Mouse (Mus musculus) liver, embryonic 14.5 days (tissue): Measurements from ENCODE around the gene Tigd3. TPM values are rescaled to one million over a fixed set of nuclear protein-coding genes. Genes with fewer than 3 reads are reported as not detected.

ENCODE experiments used
- ATAC-seq: fragments of 200-750 bp; cut with Nextera tagmentation; 2 replicates; pipeline ENCODE4 v1.8.0; 2017; ENCODE audit warnings: moderate number of reproducible peaks, mild to moderate bottlenecking, moderate library complexity; ENCODE audit not compliant: insufficient read depth
- DNase-seq, 3 experiments: peaks; one replicate each; pipeline ENCODE4 v3.0.0-alpha.2; 2012 to 2013; ENCODE audit warnings: low read depth in 3 of 3, low spot score in 3 of 3
- H3K27ac ChIP-seq: fragments of 300-500 bp; sonication (generic); 2 replicates; pipeline ENCODE4 v1.5.1; 2014; ENCODE audit warnings: moderate library complexity, mild to moderate bottlenecking, control low read depth, inconsistent platforms
- H3K27me3 ChIP-seq: fragments of 300-500 bp; sonication (generic); 2 replicates; pipeline ENCODE4 v1.6.1; 2014; ENCODE audit warnings: mild to moderate bottlenecking, low read length, moderate library complexity; ENCODE audit not compliant: control insufficient read depth, insufficient read depth
- H3K36me3 ChIP-seq: fragments of 300-500 bp; sonication (generic); replicated peaks from 2 replicates; pipeline ENCODE4 v1.6.1; 2014; ENCODE audit warnings: low read depth; ENCODE audit not compliant: control insufficient read depth, insufficient read depth
- H3K4me1 ChIP-seq, 2 experiments: fragments of 200-500 bp in 1 of 2; fragments of 300-500 bp in 1 of 2; sonication (generic) in 1 of 2; replicated peaks; 2 replicates each; pipeline ENCODE4 v1.6.1; 2012 to 2014; ENCODE audit warnings: antibody characterized with exemption in 1 of 2, inconsistent platforms in 1 of 2, low read length in 1 of 2; ENCODE audit not compliant: control insufficient read depth in 2 of 2, insufficient read depth in 2 of 2
- H3K4me2 ChIP-seq: fragments of 300-500 bp; sonication (generic); 2 replicates; pipeline ENCODE4 v1.6.1; 2014; ENCODE audit warnings: low read depth, mild to moderate bottlenecking, control low read depth, moderate library complexity
- H3K4me3 ChIP-seq, 2 experiments: fragments of 200-500 bp in 1 of 2; fragments of 300-500 bp in 1 of 2; sonication (generic) in 1 of 2; 2 replicates each; pipeline ENCODE4 v1.5.1; 2012 to 2014; ENCODE audit warnings: low read depth in 2 of 2, low read length in 2 of 2, mild to moderate bottlenecking in 2 of 2, control low read depth in 1 of 2, inconsistent platforms in 1 of 2, moderate library complexity in 1 of 2; ENCODE audit not compliant: insufficient read depth in 1 of 2
- H3K9ac ChIP-seq: fragments of 300-500 bp; sonication (generic); replicated peaks from 2 replicates; pipeline ENCODE4 v1.6.1; 2014; ENCODE audit warnings: mild to moderate bottlenecking, control low read depth, moderate library complexity
- H3K9me3 ChIP-seq: fragments of 300-500 bp; sonication (generic); 2 replicates; pipeline ENCODE4 v1.6.1; 2016; ENCODE audit warnings: low read length, mixed read lengths; ENCODE audit not compliant: control insufficient read depth
- CTCF ChIP-seq: IDR thresholded peaks from 2 replicates; pipeline ENCODE4 v1.5.1; 2016; ENCODE audit warnings: antibody characterized with exemption, low read depth, control low read depth
- EP300 ChIP-seq: IDR thresholded peaks from 2 replicates; pipeline ENCODE4 v1.6.1; 2016; ENCODE audit warnings: antibody characterized with exemption, low read depth
- WGBS: fragments of 180-500 bp; shearing (Covaris S2); extraction: QIAGEN DNeasy Blood & Tissue Kit; methylation state at CpG from one replicate; pipeline ENCODE4 v1.1.7; 2014; ENCODE audit not compliant: insufficient replicate concordance; 5-methylcytosine and 5-hydroxymethylcytosine counted together
- polyA plus RNA-seq, 2 experiments: library from polyadenylated mRNA; depleted of rRNA in 1 of 2; stranded (reverse) in 1 of 2; unstranded in 1 of 2; fragments of >200 nt; fragmentation: Nextera tagmentation in 1 of 2; extraction: Ambion mirVana in 1 of 2; gene quantifications; 2 replicates each; pipeline versions ENCODE4 v1.2.1 to v1.2.3; 2012 to 2014

Tigd3 gene
- polyA plus RNA-seq, 2 experiments = 1.1 to 2.4 TPM

DNA sequence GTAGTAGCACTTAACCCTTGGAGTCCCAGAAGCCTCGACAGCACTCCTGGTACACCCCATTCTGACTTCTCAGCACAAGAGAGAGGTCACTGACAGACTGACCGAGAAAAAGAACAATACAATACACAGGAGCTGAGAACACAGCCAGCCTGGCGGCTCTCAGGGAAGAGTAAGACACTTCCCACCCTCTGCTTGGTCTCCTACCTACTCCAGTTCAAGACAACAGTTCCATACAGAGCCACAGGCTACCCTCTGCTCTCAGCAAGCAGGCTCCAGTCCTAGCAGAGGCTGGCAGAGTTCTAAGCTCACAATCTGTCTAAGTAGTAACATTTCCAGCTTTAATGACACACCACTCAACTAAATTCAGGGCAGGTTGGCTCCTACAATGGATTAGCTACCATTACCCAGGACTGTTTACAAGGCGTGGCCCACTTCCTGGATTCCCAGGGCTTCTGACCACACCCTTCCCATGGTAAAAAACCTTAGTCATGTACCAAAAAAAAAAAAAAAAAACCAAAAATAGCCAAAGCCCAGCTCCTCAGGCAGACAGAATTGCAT is 52.5 kb downstream of the Tigd3 start:
- peaks cover 44 to 50% of the 10 kb centered on the region in 2 experiments for H3K4me1 ChIP-seq

More for the DNA sequence above, 52.5 kb downstream of the Tigd3 start:
- TF ChIP-seq EP300 (peak; percentile 30), CTCF (no peak)
- WGBS = 38% methylated on average over 4 of the region's 4 CpGs
- H3K9me3 ChIP-seq = no peaks in the 10 kb centered on the region
- H3K9ac ChIP-seq = peak overlapping the region; percentile 87
- H3K27ac ChIP-seq = peak overlapping the region; percentile 78
- no peaks in the 10 kb centered on the region for H3K36me3 ChIP-seq
- ATAC-seq (peak; percentile 21), DNase-seq (peak in 2 of 3 experiments; percentile 64 to 67)
- peak overlapping the region; percentile 27 to 58; a peak in 3 of 4 replicates for H3K4me3 ChIP-seq
- H3K27me3 ChIP-seq = no peaks in the 10 kb centered on the region
- peak overlapping the region; percentile 69 for H3K4me2 ChIP-seq

Other genes starting within 250 kb of the Tigd3 start
Only the 30 nearest of the 31 such genes appear.
- 27.5 and 33.2 TPM in 2 replicates for gene Sipa1, start 230.4 kb downstream of the Tigd3 start, polyA plus RNA-seq (2012; rRNA removed)
- 14.3 and 18.9 TPM in 2 replicates for gene Sipa1, start 230.4 kb downstream of the Tigd3 start, polyA plus RNA-seq (2014; fragmentation: Nextera tagmentation; extraction: Ambion mirVana)
- 13.7 and 14.5 TPM in 2 replicates for gene Map3k11, start 205.4 kb downstream of the Tigd3 start, polyA plus RNA-seq (2012; rRNA removed)
- gene Map3k11, start 205.4 kb downstream of the Tigd3 start, polyA plus RNA-seq (2014; fragmentation: Nextera tagmentation; extraction: Ambion mirVana) = 9.1 and 10.8 TPM in 2 replicates
- 19.8 and 25.9 TPM in 2 replicates for gene Pcnx3, start 205.2 kb downstream of the Tigd3 start, polyA plus RNA-seq (2012; rRNA removed)
- 9.1 and 9.8 TPM in 2 replicates for gene Pcnx3, start 205.2 kb downstream of the Tigd3 start, polyA plus RNA-seq (2014; fragmentation: Nextera tagmentation; extraction: Ambion mirVana)
- gene Kcnk7, start 189.8 kb downstream of the Tigd3 start, polyA plus RNA-seq (2012; rRNA removed) = 0.04 TPM in 1 of 2 replicates, not detected in the other
- 0.17 and 0.27 TPM in 2 replicates for gene Kcnk7, start 189.8 kb downstream of the Tigd3 start, polyA plus RNA-seq (2014; fragmentation: Nextera tagmentation; extraction: Ambion mirVana)
- 70.8 and 95.5 TPM in 2 replicates for gene Ehbp1l1, start 167.8 kb downstream of the Tigd3 start, polyA plus RNA-seq (2012; rRNA removed)
- 66.0 and 76.7 TPM in 2 replicates for gene Ehbp1l1, start 167.8 kb downstream of the Tigd3 start, polyA plus RNA-seq (2014; fragmentation: Nextera tagmentation; extraction: Ambion mirVana)
- 44.0 and 50.9 TPM in 2 replicates for gene Fam89b, start 164.5 kb downstream of the Tigd3 start, polyA plus RNA-seq (2012; rRNA removed)
- 40.6 and 41.0 TPM in 2 replicates for gene Fam89b, start 164.5 kb downstream of the Tigd3 start, polyA plus RNA-seq (2014; fragmentation: Nextera tagmentation; extraction: Ambion mirVana)
- gene Ltbp3, start 153.2 kb downstream of the Tigd3 start, polyA plus RNA-seq (2012; rRNA removed) = 1.9 and 2.1 TPM in 2 replicates
- gene Ltbp3, start 153.2 kb downstream of the Tigd3 start, polyA plus RNA-seq (2014; fragmentation: Nextera tagmentation; extraction: Ambion mirVana) = 0.85 and 1.6 TPM in 2 replicates
- gene Scyl1, start 122.7 kb downstream of the Tigd3 start, polyA plus RNA-seq (2012; rRNA removed) = 21.1 and 27.1 TPM in 2 replicates
- 15.8 and 18.6 TPM in 2 replicates for gene Scyl1, start 122.7 kb downstream of the Tigd3 start, polyA plus RNA-seq (2014; fragmentation: Nextera tagmentation; extraction: Ambion mirVana)
- gene Frmd8, start 18.9 kb downstream of the Tigd3 start, polyA plus RNA-seq (2012; rRNA removed) = 5.9 and 6.7 TPM in 2 replicates
- 6.6 and 8.4 TPM in 2 replicates for gene Frmd8, start 18.9 kb downstream of the Tigd3 start, polyA plus RNA-seq (2014; fragmentation: Nextera tagmentation; extraction: Ambion mirVana)
- gene Slc25a45, start 16.3 kb downstream of the Tigd3 start, polyA plus RNA-seq (2012; rRNA removed) = 5.3 and 5.8 TPM in 2 replicates
- 3.2 and 4.6 TPM in 2 replicates for gene Slc25a45, start 16.3 kb downstream of the Tigd3 start, polyA plus RNA-seq (2014; fragmentation: Nextera tagmentation; extraction: Ambion mirVana)
- gene Dpf2, start 18.9 kb upstream of the Tigd3 start, polyA plus RNA-seq (2012; rRNA removed) = 35.3 and 36.0 TPM in 2 replicates
- 45.1 and 54.5 TPM in 2 replicates for gene Dpf2, start 18.9 kb upstream of the Tigd3 start, polyA plus RNA-seq (2014; fragmentation: Nextera tagmentation; extraction: Ambion mirVana)
- 2.2 and 2.3 TPM in 2 replicates for gene Cdc42ep2, start 30.7 kb upstream of the Tigd3 start, polyA plus RNA-seq (2012; rRNA removed)
- gene Cdc42ep2, start 30.7 kb upstream of the Tigd3 start, polyA plus RNA-seq (2014; fragmentation: Nextera tagmentation; extraction: Ambion mirVana) = 1.6 and 2.1 TPM in 2 replicates
- gene Pola2, start 70.1 kb upstream of the Tigd3 start, polyA plus RNA-seq (2012; rRNA removed) = 60.9 and 66.4 TPM in 2 replicates
- gene Pola2, start 70.1 kb upstream of the Tigd3 start, polyA plus RNA-seq (2014; fragmentation: Nextera tagmentation; extraction: Ambion mirVana) = 63.0 and 68.1 TPM in 2 replicates
- not detected in 2 replicates for gene Slc22a20, start 92.0 kb upstream of the Tigd3 start, polyA plus RNA-seq (2012; rRNA removed)
- 0.08 TPM in 1 of 2 replicates, not detected in the other for gene Slc22a20, start 92.0 kb upstream of the Tigd3 start, polyA plus RNA-seq (2014; fragmentation: Nextera tagmentation; extraction: Ambion mirVana)
- 25.4 and 28.0 TPM in 2 replicates for gene Capn1, start 121.7 kb upstream of the Tigd3 start, polyA plus RNA-seq (2012; rRNA removed)
- gene Capn1, start 121.7 kb upstream of the Tigd3 start, polyA plus RNA-seq (2014; fragmentation: Nextera tagmentation; extraction: Ambion mirVana) = 25.6 and 28.7 TPM in 2 replicates
- 11.5 and 13.2 TPM in 2 replicates for gene Syvn1, start 152.4 kb upstream of the Tigd3 start, polyA plus RNA-seq (2012; rRNA removed)
- gene Syvn1, start 152.4 kb upstream of the Tigd3 start, polyA plus RNA-seq (2014; fragmentation: Nextera tagmentation; extraction: Ambion mirVana) = 9.7 and 12.6 TPM in 2 replicates
- 22.0 and 29.6 TPM in 2 replicates for gene Mrpl49, start 163.6 kb upstream of the Tigd3 start, polyA plus RNA-seq (2012; rRNA removed)
- 43.7 and 48.2 TPM in 2 replicates for gene Mrpl49, start 163.6 kb upstream of the Tigd3 start, polyA plus RNA-seq (2014; fragmentation: Nextera tagmentation; extraction: Ambion mirVana)
- 853 and 969 TPM in 2 replicates for gene Fau, start 163.7 kb upstream of the Tigd3 start, polyA plus RNA-seq (2012; rRNA removed)
- gene Fau, start 163.7 kb upstream of the Tigd3 start, polyA plus RNA-seq (2014; fragmentation: Nextera tagmentation; extraction: Ambion mirVana) = 593 and 639 TPM in 2 replicates
- gene Znhit2, start 167.0 kb upstream of the Tigd3 start, polyA plus RNA-seq (2012; rRNA removed) = 15.8 and 17.9 TPM in 2 replicates
- gene Znhit2, start 167.0 kb upstream of the Tigd3 start, polyA plus RNA-seq (2014; fragmentation: Nextera tagmentation; extraction: Ambion mirVana) = 19.3 and 20.4 TPM in 2 replicates
- 35.9 and 43.4 TPM in 2 replicates for gene Tm7sf2, start 174.2 kb upstream of the Tigd3 start, polyA plus RNA-seq (2012; rRNA removed)
- gene Tm7sf2, start 174.2 kb upstream of the Tigd3 start, polyA plus RNA-seq (2014; fragmentation: Nextera tagmentation; extraction: Ambion mirVana) = 35.0 and 35.7 TPM in 2 replicates
- 20.7 and 21.9 TPM in 2 replicates for gene Vps51, start 183.1 kb upstream of the Tigd3 start, polyA plus RNA-seq (2012; rRNA removed)
- gene Vps51, start 183.1 kb upstream of the Tigd3 start, polyA plus RNA-seq (2014; fragmentation: Nextera tagmentation; extraction: Ambion mirVana) = 19.9 and 23.3 TPM in 2 replicates
- gene Tmem262, start 185.9 kb upstream of the Tigd3 start, polyA plus RNA-seq (2012; rRNA removed) = not detected in 2 replicates
- gene Tmem262, start 185.9 kb upstream of the Tigd3 start, polyA plus RNA-seq (2014; fragmentation: Nextera tagmentation; extraction: Ambion mirVana) = not detected in 2 replicates
- gene Gm28374, start 188.1 kb upstream of the Tigd3 start, polyA plus RNA-seq (2012; rRNA removed) = 0.16 and 0.17 TPM in 2 replicates
- gene Gm28374, start 188.1 kb upstream of the Tigd3 start, polyA plus RNA-seq (2014; fragmentation: Nextera tagmentation; extraction: Ambion mirVana) = 0.33 and 0.38 TPM in 2 replicates
- gene Zfpl1, start 190.8 kb upstream of the Tigd3 start, polyA plus RNA-seq (2012; rRNA removed) = 20.8 and 24.1 TPM in 2 replicates
- 18.1 and 20.4 TPM in 2 replicates for gene Zfpl1, start 190.8 kb upstream of the Tigd3 start, polyA plus RNA-seq (2014; fragmentation: Nextera tagmentation; extraction: Ambion mirVana)
- 17.6 and 23.1 TPM in 2 replicates for gene Cdca5, start 190.8 kb upstream of the Tigd3 start, polyA plus RNA-seq (2012; rRNA removed)
- 30.9 and 33.7 TPM in 2 replicates for gene Cdca5, start 190.8 kb upstream of the Tigd3 start, polyA plus RNA-seq (2014; fragmentation: Nextera tagmentation; extraction: Ambion mirVana)
- 0.68 TPM in 1 of 2 replicates, not detected in the other for gene AC131692.1, start 200.3 kb upstream of the Tigd3 start, polyA plus RNA-seq (2012; rRNA removed)
- 0.22 TPM in 1 of 2 replicates, not detected in the other for gene AC131692.1, start 200.3 kb upstream of the Tigd3 start, polyA plus RNA-seq (2014; fragmentation: Nextera tagmentation; extraction: Ambion mirVana)
- gene Naaladl1, start 211.6 kb upstream of the Tigd3 start, polyA plus RNA-seq (2012; rRNA removed) = 4.3 and 6.4 TPM in 2 replicates
- 1.1 and 1.9 TPM in 2 replicates for gene Naaladl1, start 211.6 kb upstream of the Tigd3 start, polyA plus RNA-seq (2014; fragmentation: Nextera tagmentation; extraction: Ambion mirVana)
- 18.4 and 25.5 TPM in 2 replicates for gene Sac3d1, start 224.5 kb upstream of the Tigd3 start, polyA plus RNA-seq (2012; rRNA removed)
- 22.7 and 22.9 TPM in 2 replicates for gene Sac3d1, start 224.5 kb upstream of the Tigd3 start, polyA plus RNA-seq (2014; fragmentation: Nextera tagmentation; extraction: Ambion mirVana)
- 39.6 and 41.8 TPM in 2 replicates for gene Snx15, start 234.2 kb upstream of the Tigd3 start, polyA plus RNA-seq (2012; rRNA removed)
- gene Snx15, start 234.2 kb upstream of the Tigd3 start, polyA plus RNA-seq (2014; fragmentation: Nextera tagmentation; extraction: Ambion mirVana) = 42.2 and 46.2 TPM in 2 replicates
- 0.35 and 0.57 TPM in 2 replicates for gene Batf2, start 246.8 kb upstream of the Tigd3 start, polyA plus RNA-seq (2012; rRNA removed)
- 0.09 TPM in 1 of 2 replicates, not detected in the other for gene Batf2, start 246.8 kb upstream of the Tigd3 start, polyA plus RNA-seq (2014; fragmentation: Nextera tagmentation; extraction: Ambion mirVana)